Mouse (Mus musculus) T-cell, adult 2 months (primary cell): ENCODE measurements at regions not wholly inside any gene's neighbourhood (a gene's known extent, or its start where the extent isn't known, plus 50 kb on each side); places are given as distances from the start of the nearest gene placed in this dataset.
"Not testable (repeated sequence)": the region's sequence is repeated elsewhere in the genome, so short reads cannot be mapped to it uniquely, and the experiment has no call there.

ENCODE experiments used
- DNase-seq: peaks from one replicate; pipeline ENCODE4 v3.0.0; 2022; ENCODE audit warnings: low spot score

DNA sequence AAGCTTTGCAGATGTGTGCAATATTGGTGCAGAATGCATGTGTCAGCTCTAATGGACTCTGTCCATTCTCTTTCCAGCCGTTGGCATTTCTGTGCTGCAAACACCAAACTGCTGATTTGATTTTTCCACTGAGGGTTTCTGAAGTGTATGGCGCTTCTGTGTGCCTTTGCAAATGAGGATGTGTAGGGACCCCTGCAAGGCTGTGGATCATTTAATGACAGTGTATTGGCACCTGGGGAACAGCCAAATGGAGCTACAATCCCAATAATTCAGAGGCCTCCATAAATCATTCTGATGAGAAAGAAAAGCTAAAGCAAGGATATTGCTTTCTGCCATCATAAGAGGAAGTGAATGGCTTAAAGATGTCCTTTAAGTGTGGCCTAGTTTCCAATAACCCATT is 305.9 kb upstream of the Pkdcc start:
- no peak for DNase-seq

DNA sequence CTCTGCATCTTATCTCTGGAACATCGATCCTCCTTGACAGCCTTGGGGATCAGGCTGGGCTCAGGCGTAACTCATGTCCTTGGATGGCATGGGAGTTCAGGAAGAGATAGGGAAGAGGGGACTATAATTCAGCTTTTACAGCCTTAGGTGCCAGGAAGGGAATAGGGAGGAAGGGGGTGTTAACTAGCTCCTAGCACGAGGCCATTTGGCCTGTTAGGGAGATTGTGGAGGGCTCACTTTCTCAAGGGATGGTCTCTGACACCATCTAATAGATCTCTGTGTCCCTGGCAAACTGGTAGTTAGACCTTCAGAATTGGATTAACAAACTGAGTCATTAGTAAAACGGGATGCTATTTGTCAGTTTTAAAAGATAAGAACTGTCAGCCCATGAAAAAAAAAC is 292.1 kb upstream of the Pkdcc start:
- DNase-seq, result not testable (repeated sequence)

- no peak for DNase-seq
Measured at GRCm38 (mm10) chr17:82925751-82926150, 289.3 kb upstream of the Pkdcc start.

GRCm38 (mm10) chr17:82927681-82928080 is 287.4 kb upstream of the Pkdcc start:
- DNase-seq, result no peak

DNA sequence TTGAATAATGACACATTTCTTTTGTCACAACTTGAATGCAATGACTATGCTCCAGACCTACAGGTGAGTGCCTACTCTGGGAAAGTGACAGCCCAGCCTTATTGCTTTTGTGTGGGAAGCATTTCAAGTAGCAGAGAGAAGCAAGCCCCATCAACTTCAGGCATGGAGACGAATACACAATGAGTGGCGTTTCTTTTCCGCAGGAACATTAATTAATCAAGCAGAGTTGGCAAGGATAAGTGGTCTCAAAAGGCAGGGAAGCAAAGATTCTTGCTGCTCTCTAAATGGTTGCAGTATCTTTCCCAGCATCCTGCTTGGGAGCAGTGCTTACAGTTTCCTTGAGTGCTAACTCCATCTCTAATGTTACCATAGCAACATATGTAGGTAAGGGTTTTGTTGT is 285.6 kb upstream of the Pkdcc start:
- DNase-seq, result no peak

- DNase-seq, result no peak
Measured at GRCm38 (mm10) chr17:82930738-82931137, 284.4 kb upstream of the Pkdcc start.

DNA sequence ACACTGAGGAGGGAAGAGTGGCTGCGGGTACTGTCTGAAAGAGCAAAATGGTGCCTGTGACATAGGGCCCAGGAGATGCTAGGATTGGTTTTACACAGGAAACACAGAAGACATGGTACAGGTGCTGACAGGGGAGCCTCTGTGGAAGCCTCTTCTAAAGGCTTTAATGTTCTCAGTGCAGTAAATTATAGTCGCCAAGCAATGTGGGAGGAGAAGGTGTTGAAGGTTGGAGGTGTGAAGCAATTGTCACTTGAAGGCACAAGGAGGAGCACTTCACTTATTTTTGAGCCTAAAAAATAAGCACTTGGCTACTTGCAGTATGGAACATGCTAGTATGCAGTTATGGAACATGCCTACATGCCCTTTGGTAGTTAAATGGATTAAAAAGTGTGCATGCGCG is 283.6 kb upstream of the Pkdcc start:
- no peak for DNase-seq

DNA sequence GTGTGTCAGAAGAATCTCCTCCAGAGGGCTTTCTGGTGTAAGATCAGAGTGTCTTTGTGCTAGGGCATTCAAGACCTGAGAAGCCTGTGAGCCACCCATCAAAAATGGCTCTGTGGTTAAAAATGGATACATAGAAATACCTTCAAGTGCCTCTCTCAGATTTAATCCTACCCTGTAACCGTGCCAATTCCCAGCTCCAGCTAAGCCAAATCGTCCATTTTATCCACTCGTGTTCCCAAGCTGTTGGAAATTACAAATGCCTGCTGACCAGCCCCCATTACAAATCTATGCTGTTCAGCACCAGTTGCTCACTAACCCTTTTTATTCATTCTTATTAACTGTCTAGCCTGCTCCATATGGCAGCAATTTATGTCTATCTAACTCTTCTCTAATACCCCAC is 278.3 kb upstream of the Pkdcc start:
- no peak for DNase-seq

DNA sequence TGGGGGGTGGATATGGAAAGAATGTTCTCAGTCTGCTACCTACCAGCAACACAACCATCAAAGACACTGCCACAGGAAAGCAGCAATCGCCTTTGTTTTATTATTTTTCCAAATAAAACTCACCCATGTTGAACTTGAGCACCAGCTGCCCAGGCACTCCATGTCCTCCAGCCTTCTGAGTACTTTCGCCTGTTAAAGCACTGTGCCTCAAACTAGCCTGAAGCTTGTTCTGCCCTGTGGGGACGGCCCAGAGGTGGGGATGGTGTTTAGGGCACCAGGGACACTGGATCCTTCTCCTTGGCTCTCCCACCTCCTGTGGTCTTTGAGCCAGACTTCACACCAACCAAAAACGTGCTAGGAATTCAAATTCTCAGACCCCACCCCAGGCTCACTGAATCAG is 269.0 kb upstream of the Pkdcc start:
- DNase-seq, result no peak

- DNase-seq, result no peak
Measured at GRCm38 (mm10) chr17:82949794-82950193, 265.3 kb upstream of the Pkdcc start.

DNA sequence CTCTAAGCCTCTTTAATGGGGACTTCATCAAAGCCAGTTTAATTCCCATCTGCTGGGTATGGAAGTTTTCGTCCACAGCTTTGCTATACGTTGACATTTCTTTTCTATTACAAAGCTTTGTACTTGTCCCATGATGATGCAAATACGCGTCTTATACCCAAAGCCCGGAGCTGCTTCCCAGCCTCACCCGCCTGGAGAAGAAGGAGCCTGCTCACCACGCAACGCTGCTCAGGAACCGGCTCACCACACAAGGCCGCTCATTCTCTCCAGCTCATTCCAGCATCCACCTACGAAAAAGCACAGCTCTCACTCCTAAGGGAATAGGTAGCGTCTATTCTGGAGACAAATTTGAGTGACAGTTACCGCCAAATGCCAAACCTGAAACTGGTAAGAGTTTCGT is 264.8 kb upstream of the Pkdcc start:
- DNase-seq, result no peak

DNA sequence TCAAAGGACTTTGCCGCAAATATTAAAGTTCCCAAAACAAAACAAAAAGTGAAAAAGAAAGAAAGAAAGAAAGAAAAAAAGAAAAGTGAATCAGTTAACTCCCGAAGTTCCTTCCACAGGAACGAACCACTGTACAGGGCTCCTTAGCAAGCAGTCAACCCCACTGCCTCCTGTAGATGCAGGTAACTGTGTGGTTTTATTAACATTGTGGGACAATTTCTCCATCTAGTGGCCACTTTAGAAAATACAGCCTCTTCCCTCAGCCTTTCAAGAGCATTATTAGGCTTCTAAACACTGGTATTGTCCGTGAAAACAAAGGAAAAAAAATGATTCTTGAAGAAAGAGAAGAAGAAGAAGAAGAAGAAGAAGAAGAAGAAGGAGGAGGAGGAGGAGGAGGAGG is 257.7 kb upstream of the Pkdcc start:
- DNase-seq, result no peak

DNA sequence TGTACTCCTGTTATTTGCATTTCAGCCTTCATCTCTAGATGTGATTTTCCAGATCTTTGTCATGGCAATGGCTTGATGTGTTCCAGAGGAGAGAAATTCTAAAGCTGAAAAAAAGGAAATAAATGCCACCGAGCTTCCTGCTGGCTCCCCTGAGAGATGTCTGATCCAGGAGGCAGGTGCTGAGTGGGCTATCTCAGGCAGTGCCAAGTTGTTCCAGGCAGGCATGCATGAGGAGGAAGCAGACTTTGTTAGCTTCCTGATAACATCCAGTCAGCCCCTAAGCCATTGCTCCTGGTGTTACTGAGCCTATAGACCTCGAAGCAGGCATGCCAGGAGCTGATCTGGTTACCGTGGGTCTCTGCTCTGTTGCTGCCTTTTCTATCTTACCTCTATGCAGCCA is 251.7 kb upstream of the Pkdcc start:
- DNase-seq, result no peak

DNA sequence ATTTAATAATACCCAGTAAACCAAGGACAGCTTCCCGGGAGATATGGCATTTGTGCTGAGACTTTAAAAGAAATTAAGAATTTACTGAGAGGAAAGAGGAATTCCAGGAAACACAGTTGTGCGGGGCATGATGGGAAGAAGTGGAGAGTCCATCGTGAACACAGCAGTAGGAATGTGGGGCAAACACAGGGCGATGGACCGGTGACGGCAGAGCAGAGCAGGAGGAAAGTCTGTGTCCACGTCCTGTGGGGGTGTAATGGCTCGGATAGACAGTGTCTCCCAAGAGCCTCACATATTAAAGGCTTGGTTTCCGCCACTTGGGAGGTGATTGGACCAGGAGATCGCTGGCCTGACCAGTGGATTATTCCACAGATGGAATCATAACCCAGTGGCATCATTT is 215.4 kb upstream of the Pkdcc start:
- no peak for DNase-seq

DNA sequence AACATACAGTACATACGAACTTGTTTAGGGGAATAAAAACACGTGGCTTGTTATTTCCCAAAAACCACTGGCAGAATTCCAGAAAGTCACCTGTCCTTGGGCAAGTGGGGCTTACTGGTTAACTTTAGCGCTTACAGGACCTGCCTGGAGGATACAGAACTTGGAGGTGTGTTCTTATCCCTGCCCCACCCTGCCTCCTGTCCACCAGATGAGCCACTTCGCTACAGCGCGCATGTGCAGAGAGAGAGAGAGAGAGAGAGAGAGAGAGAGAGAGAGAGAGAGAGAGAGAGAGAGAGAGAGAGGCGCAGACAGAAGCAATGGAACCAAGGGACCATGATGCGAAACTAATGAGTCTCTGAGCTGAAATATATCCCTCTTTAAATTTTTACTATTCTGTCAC is 214.7 kb upstream of the Pkdcc start:
- DNase-seq, result no peak

- no peak for DNase-seq
Measured at GRCm38 (mm10) chr17:83001567-83001966, 213.5 kb upstream of the Pkdcc start.

DNA sequence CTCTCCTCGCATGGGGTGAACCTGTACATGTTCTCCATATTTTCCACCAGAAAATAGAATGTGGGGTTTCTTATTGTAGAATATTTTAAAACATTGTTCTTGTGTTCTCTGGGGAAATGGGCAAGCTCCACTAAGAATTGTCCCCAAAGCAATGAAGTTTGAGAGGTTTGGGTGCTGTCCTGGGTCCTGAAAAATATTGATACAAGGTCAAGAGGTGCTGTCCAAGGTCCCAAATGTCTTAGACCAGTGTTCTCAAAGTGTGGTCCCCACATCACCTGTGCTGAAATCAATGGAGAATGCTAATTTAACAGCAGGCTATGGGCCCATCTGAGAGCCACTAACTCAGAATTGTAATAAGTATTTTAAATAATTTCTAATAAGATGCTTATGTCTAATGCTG is 204.2 kb upstream of the Pkdcc start:
- DNase-seq, result no peak

DNA sequence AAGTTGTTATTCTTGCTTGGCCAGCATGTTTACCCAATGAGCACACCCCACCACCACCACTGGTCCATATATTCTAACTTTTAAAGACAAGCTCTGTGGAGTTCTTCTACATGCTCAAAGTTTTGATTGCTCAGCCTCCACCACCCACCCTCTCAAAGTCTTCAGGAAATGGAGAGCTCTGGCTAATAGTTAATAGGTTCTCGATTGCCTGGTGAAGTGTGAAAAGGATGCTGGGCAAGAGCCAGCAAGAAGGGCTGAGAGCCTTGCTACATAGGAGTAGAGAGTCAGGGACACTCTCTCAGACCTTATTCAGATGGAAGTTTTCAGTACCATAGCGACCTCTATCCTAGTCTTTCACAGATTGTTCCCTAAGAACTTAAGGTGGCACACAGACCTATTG is 199.4 kb upstream of the Pkdcc start:
- DNase-seq, result no peak

DNA sequence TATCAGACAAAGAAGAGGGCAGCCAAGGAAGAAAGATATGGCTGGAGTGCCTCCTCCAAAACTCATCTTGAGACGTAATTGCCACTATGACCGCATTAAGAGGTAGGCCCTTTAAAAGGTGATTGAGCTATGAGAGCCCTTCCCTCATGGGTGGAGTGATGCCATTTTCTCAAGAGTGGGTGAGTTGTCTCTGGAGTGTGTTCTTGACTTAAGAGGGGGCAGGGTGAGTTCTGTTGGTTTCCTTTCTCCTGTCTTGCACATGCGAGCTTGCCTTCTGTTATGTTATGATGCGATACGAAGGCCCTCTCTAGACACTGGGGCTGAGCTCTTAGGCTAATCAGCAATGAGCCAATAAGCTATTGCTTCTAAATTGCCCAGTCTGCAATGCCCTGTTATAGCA is 198.2 kb upstream of the Pkdcc start:
- no peak for DNase-seq

DNA sequence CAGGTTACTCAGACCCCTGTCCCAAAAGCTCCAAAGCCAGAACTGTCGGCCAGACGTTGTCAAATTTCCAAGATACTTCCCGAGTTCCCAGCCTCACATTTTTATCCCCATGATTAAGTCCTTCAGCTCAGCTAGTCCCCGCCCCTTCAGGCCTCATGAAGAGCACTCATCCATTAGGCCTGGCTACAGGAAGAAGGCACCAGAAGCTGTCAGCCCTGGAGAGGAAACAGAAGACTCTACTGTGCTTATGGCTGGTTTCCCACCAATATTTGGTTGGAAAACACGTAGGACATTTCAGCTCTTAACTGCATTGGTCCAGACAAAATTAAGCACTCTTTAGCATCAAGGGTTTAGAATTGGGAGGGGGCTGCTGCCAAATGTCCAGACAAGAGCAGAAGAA is 195.8 kb upstream of the Pkdcc start:
- DNase-seq, result no peak

- no peak for DNase-seq
Measured at GRCm38 (mm10) chr17:83020576-83020975, 194.5 kb upstream of the Pkdcc start.

DNA sequence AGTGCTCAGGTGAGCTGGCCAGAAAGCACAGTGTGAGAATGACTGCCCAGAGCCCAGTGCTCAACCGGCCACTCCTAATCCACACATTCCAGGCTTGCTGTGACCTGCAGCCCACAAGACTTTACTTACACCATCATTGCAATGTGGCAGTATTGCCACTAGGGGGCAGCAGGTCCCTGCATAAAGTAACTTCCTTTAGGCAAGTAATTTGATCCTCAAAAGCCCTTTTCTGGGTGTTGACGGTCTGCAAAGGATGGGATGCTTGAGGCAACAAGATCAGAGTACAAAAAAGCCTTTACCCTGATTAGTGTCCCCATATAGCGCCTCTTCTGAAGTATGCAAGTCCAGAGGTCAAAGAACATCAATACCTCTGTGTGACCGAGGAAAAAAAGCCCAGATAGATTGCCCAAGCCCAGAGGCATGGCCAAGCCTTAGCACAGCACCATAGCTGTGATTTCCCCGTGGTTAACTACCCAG is 189.7 kb upstream of the Pkdcc start:
- DNase-seq, result peak; percentile 39

DNA sequence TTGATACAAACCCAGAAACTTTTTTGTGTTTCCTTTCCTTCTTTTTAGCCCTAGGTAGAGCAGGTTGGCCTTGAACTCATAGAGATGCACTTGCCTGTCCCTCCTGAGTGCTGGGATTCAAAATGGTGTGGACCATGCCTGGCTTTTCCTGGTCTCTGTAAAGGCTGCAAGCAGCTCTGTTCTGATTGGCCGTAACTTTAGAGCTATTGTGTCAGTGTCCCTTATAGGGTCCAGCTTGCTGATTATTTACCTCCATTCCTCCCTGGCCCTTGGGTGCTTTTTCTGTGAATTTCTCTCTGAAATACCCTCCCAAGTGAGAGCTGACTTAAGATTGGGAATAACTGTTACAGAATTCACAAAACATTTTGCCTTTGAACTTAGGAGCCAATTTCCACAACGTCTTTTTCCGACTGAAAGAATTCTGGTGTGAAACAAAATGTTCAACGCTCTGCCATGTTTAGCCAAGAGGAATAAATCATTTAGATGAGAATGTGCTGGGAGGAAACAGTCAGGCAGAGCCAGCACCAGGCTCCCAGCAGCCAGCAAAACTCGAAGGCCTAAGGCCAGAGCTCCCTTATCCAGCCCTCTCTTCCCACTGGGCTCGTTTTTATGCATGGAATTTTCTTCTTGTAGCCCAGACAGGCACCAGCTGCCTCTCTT is 180.0 kb upstream of the Pkdcc start:
- no peak for DNase-seq

GRCm38 (mm10) chr17:83035574-83035918 is 179.5 kb upstream of the Pkdcc start:
- no peak for DNase-seq

DNA sequence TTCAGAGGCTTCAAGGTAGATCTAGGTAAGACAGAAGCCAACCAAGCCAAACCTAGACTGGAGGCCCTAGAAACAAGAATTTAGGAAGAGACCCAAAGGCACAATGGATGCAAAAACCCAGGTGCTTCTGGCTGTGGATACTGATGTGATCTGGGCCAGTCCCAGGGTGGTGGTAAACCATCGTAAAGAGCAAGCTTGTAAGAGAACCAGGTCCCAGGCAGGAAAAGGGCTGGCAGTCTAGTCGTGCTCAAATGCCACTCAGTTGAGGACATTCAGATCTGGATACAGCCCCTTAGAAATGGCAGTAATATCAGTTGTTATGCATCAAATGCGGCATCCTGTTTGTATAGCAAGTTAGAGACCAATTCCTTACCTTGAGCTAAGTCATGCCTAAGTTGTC is 175.5 kb upstream of the Pkdcc start:
- DNase-seq, result no peak
